Mouse (Mus musculus) ES-E14 (cell line): ENCODE measurements around the gene Zbtb45. TPM values are rescaled to one million over a fixed set of nuclear protein-coding genes. Genes with fewer than 3 reads are reported as not detected.

Experiments
- DNase-seq: peaks from one replicate; pipeline ENCODE4 v3.0.0-alpha.2; 2013; ENCODE audit warnings: low read depth, low spot score
- H3K27ac ChIP-seq: 2 replicates; pipeline ENCODE4 v1.5.1; 2012; ENCODE audit warnings: low read depth, mild to moderate bottlenecking, low read length, moderate library complexity, mixed read lengths; ENCODE audit not compliant: poor library complexity, insufficient read depth, severe bottlenecking
- H3K36me3 ChIP-seq: 2 replicates; pipeline ENCODE4 v1.6.1; 2012; ENCODE audit warnings: mild to moderate bottlenecking, low read length, moderate library complexity, mixed read lengths; ENCODE audit not compliant: control insufficient read depth, poor library complexity, insufficient read depth, severe bottlenecking
- H3K4me1 ChIP-seq, 2 experiments: fragments of 150-350 bp in 1 of 2; sonication (generic) in 1 of 2; 2 replicates each; pipeline ENCODE4 v1.6.1; 2012; ENCODE audit warnings: low read length in 2 of 2, mild to moderate bottlenecking in 1 of 2, mixed read lengths in 1 of 2; ENCODE audit not compliant: control insufficient read depth in 2 of 2, insufficient read depth in 2 of 2, poor library complexity in 1 of 2
- H3K4me3 ChIP-seq, 2 experiments: fragments of 150-350 bp in 1 of 2; sonication (generic) in 1 of 2; 2 replicates each; pipeline ENCODE4 v1.5.1; 2012; ENCODE audit warnings: low read length in 2 of 2, low read depth in 1 of 2, mild to moderate bottlenecking in 1 of 2, mixed read lengths in 1 of 2; ENCODE audit not compliant: insufficient read depth in 1 of 2, poor library complexity in 1 of 2, severe bottlenecking in 1 of 2
- H3K9ac ChIP-seq: 2 replicates; pipeline ENCODE4 v1.6.1; 2012; ENCODE audit warnings: low read depth, mild to moderate bottlenecking, low read length, mixed read lengths; ENCODE audit not compliant: poor library complexity, insufficient read depth, severe bottlenecking
- H3K9me3 ChIP-seq: fragments of 150-350 bp; sonication (generic); 2 replicates; pipeline ENCODE4 v1.6.1; 2012; ENCODE audit warnings: low read depth, mild to moderate bottlenecking, low read length; ENCODE audit not compliant: control insufficient read depth, insufficient read depth
- CHD2 ChIP-seq: IDR thresholded peaks from 2 replicates; pipeline ENCODE4 v1.6.1; 2014; ENCODE audit warnings: mild to moderate bottlenecking, low read depth, low read length, inconsistent platforms
- HCFC1 ChIP-seq: IDR thresholded peaks from 2 replicates; pipeline ENCODE4 v1.6.1; 2012; ENCODE audit warnings: low read length, inconsistent platforms, borderline replicate concordance; ENCODE audit not compliant: insufficient read depth
- MAFK ChIP-seq: IDR thresholded peaks from 2 replicates; pipeline ENCODE4 v1.6.1; 2014; ENCODE audit warnings: mild to moderate bottlenecking, low read depth, low read length, inconsistent platforms; ENCODE audit not compliant: insufficient read depth
- ZC3H11A ChIP-seq: IDR thresholded peaks from 2 replicates; pipeline ENCODE4 v1.6.1; 2012; ENCODE audit warnings: low read depth, mild to moderate bottlenecking, inconsistent platforms, low read length, borderline replicate concordance
- ZNF384 ChIP-seq: IDR thresholded peaks from 2 replicates; pipeline ENCODE4 v1.6.1; 2012; ENCODE audit warnings: low read depth, low read length, inconsistent platforms
- in situ Hi-C, 2 experiments: fragments of 600-800 bp; cut with MboI; formaldehyde crosslinking; loops; one replicate each; pipeline ENCODE4 v1.15.1; 2025; ENCODE audit warnings: low sequenced_read_pairs in 2 of 2, inconsistent platforms in 1 of 2; ENCODE audit not compliant: unreplicated experiment in 2 of 2
- total RNA-seq: library from RNA; depleted of rRNA; stranded (reverse); fragments of 300-350 nt; gene quantifications from 2 replicates; pipeline ENCODE4 v1.2.3, GENCODE M21; 2012

Zbtb45 gene
- total RNA-seq, 1 experiment: 26.7 TPM

GRCm38 (mm10) chr7:13006531-13006930, 3.3 kb downstream of the Zbtb45 start:
- Histone ChIP-seq H3K9ac (peak overlapping the region; percentile 61), H3K4me3 (peak overlapping the region; percentile 63 to 78)
- no peak for TF ChIP-seq HCFC1
- no peak for TF ChIP-seq MAFK
- TF ChIP-seq ZC3H11A: no peak
- no peak for TF ChIP-seq ZNF384
- no peak for TF ChIP-seq CHD2

GRCm38 (mm10) chr7:13006011-13006410, 3.8 kb downstream of the Zbtb45 start:
- Histone ChIP-seq H3K4me3 (peak overlapping the region; percentile 63 to 78), H3K36me3 (no peaks in the 10 kb centered on the region; the same call in 1 of the 2 replicates), H3K9me3 (no peaks in the 10 kb centered on the region), H3K9ac (peak overlapping the region; percentile 61), H3K27ac (peak overlapping the region; percentile 22; the same call in 1 of the 2 replicates), H3K4me1 (peaks cover 0 to 7% of the 10 kb centered on the region in 2 experiments; a peak in 1 of 4 replicates)
- DNase-seq: no peak
- TF ChIP-seq ZNF384 (no peak), HCFC1 (no peak), CHD2 (no peak), ZC3H11A (no peak), MAFK (no peak)
- in situ Hi-C loops: no loop called here

More at GRCm38 (mm10) chr7:13006531-13006930, 3.3 kb downstream of the Zbtb45 start:
- H3K4me1 ChIP-seq: peaks cover 0 to 7% of the 10 kb centered on the region in 2 experiments; a peak in 2 of 4 replicates
- no peaks in the 10 kb centered on the region; the same call in 1 of the 2 replicates for H3K36me3 ChIP-seq
- no peaks in the 10 kb centered on the region for H3K9me3 ChIP-seq
- H3K27ac ChIP-seq: peak overlapping the region; percentile 22; the same call in 1 of the 2 replicates
- in situ Hi-C loops: no loop called here
- DNase-seq: no peak

GRCm38 (mm10) chr7:13003380-13003779, 6.5 kb downstream of the Zbtb45 start:
- H3K4me1 ChIP-seq: peaks cover 0 to 7% of the 10 kb centered on the region in 2 experiments; a peak in 1 of 4 replicates
- TF ChIP-seq CHD2 (no peak), MAFK (no peak), HCFC1 (no peak), ZC3H11A (no peak), ZNF384 (no peak)
- no peak overlapping the region for H3K4me3 ChIP-seq
- H3K36me3 ChIP-seq: no peaks in the 10 kb centered on the region; the same call in 1 of the 2 replicates
- in situ Hi-C loops: no loop called here
- DNase-seq: no peak
- H3K27ac ChIP-seq: no peak overlapping the region
- no peaks in the 10 kb centered on the region for H3K9me3 ChIP-seq
- H3K9ac ChIP-seq: no peak overlapping the region

GRCm38 (mm10) chr7:13001584-13001983, 8.2 kb downstream of the Zbtb45 start:
- no peak for DNase-seq
- no peak overlapping the region for H3K4me3 ChIP-seq
- H3K9me3 ChIP-seq: no peaks in the 10 kb centered on the region
- H3K36me3 ChIP-seq: no peaks in the 10 kb centered on the region; the same call in 1 of the 2 replicates
- H3K9ac ChIP-seq: no peak overlapping the region
- TF ChIP-seq ZNF384: no peak
- no peak for TF ChIP-seq ZC3H11A
- TF ChIP-seq MAFK: no peak
- TF ChIP-seq HCFC1: no peak
- TF ChIP-seq CHD2: no peak
- H3K4me1 ChIP-seq: peaks cover 0 to 4% of the 10 kb centered on the region in 2 experiments; a peak in 1 of 4 replicates
- no peak overlapping the region for H3K27ac ChIP-seq
- in situ Hi-C loops: no loop called here

GRCm38 (mm10) chr7:12998851-12999250, 11.0 kb downstream of the Zbtb45 start, which contains the start of gene Trim28:
TSS of gene Trim28 (plus strand) at chr7:12999114.
- Histone ChIP-seq H3K4me3 (no peak within 1 kb of the TSS), H3K27ac (no peak within 1 kb of the TSS)
- in situ Hi-C loops: no loop called here

More at GRCm38 (mm10) chr7:12998851-12999250, 11.0 kb downstream of the Zbtb45 start, which contains the start of gene Trim28:
- Histone ChIP-seq H3K9me3 (no peaks in the 10 kb centered on the region), H3K9ac (no peak within 1 kb of the TSS), H3K36me3 (no peaks in the 10 kb centered on the region), H3K4me1 (no peaks in the 10 kb centered on the region)
- DNase-seq: no peak
- no peak for TF ChIP-seq ZNF384
- no peak for TF ChIP-seq CHD2
- TF ChIP-seq HCFC1: no peak
- no peak for TF ChIP-seq ZC3H11A
- TF ChIP-seq MAFK: no peak
